Mouse (Mus musculus) ES-E14 (cell line): ENCODE results near the gene Wdr66. TPM values are rescaled to one million over a fixed set of nuclear protein-coding genes. Genes with fewer than 3 reads are reported as not detected.

Source experiments
- DNase-seq: peaks from one replicate; pipeline ENCODE4 v3.0.0-alpha.2; 2013; ENCODE audit warnings: low read depth, low spot score
- H3K27ac ChIP-seq: 2 replicates; pipeline ENCODE4 v1.5.1; 2012; ENCODE audit warnings: low read depth, mild to moderate bottlenecking, low read length, moderate library complexity, mixed read lengths; ENCODE audit not compliant: poor library complexity, insufficient read depth, severe bottlenecking
- H3K36me3 ChIP-seq: 2 replicates; pipeline ENCODE4 v1.6.1; 2012; ENCODE audit warnings: mild to moderate bottlenecking, low read length, moderate library complexity, mixed read lengths; ENCODE audit not compliant: control insufficient read depth, poor library complexity, insufficient read depth, severe bottlenecking
- H3K4me1 ChIP-seq, 2 experiments: fragments of 150-350 bp in 1 of 2; sonication (generic) in 1 of 2; 2 replicates each; pipeline ENCODE4 v1.6.1; 2012; ENCODE audit warnings: low read length in 2 of 2, mild to moderate bottlenecking in 1 of 2, mixed read lengths in 1 of 2; ENCODE audit not compliant: control insufficient read depth in 2 of 2, insufficient read depth in 2 of 2, poor library complexity in 1 of 2
- H3K4me3 ChIP-seq, 2 experiments: fragments of 150-350 bp in 1 of 2; sonication (generic) in 1 of 2; 2 replicates each; pipeline ENCODE4 v1.5.1; 2012; ENCODE audit warnings: low read length in 2 of 2, low read depth in 1 of 2, mild to moderate bottlenecking in 1 of 2, mixed read lengths in 1 of 2; ENCODE audit not compliant: insufficient read depth in 1 of 2, poor library complexity in 1 of 2, severe bottlenecking in 1 of 2
- H3K9ac ChIP-seq: 2 replicates; pipeline ENCODE4 v1.6.1; 2012; ENCODE audit warnings: low read depth, mild to moderate bottlenecking, low read length, mixed read lengths; ENCODE audit not compliant: poor library complexity, insufficient read depth, severe bottlenecking
- H3K9me3 ChIP-seq: fragments of 150-350 bp; sonication (generic); 2 replicates; pipeline ENCODE4 v1.6.1; 2012; ENCODE audit warnings: low read depth, mild to moderate bottlenecking, low read length; ENCODE audit not compliant: control insufficient read depth, insufficient read depth
- CHD2 ChIP-seq: IDR thresholded peaks from 2 replicates; pipeline ENCODE4 v1.6.1; 2014; ENCODE audit warnings: mild to moderate bottlenecking, low read depth, low read length, inconsistent platforms
- HCFC1 ChIP-seq: IDR thresholded peaks from 2 replicates; pipeline ENCODE4 v1.6.1; 2012; ENCODE audit warnings: low read length, inconsistent platforms, borderline replicate concordance; ENCODE audit not compliant: insufficient read depth
- MAFK ChIP-seq: IDR thresholded peaks from 2 replicates; pipeline ENCODE4 v1.6.1; 2014; ENCODE audit warnings: mild to moderate bottlenecking, low read depth, low read length, inconsistent platforms; ENCODE audit not compliant: insufficient read depth
- ZC3H11A ChIP-seq: IDR thresholded peaks from 2 replicates; pipeline ENCODE4 v1.6.1; 2012; ENCODE audit warnings: low read depth, mild to moderate bottlenecking, inconsistent platforms, low read length, borderline replicate concordance
- ZNF384 ChIP-seq: IDR thresholded peaks from 2 replicates; pipeline ENCODE4 v1.6.1; 2012; ENCODE audit warnings: low read depth, low read length, inconsistent platforms
- in situ Hi-C, 2 experiments: fragments of 600-800 bp; cut with MboI; formaldehyde crosslinking; loops; one replicate each; pipeline ENCODE4 v1.15.1; 2025; ENCODE audit warnings: low sequenced_read_pairs in 2 of 2, inconsistent platforms in 1 of 2; ENCODE audit not compliant: unreplicated experiment in 2 of 2
- total RNA-seq: library from RNA; depleted of rRNA; stranded (reverse); fragments of 300-350 nt; gene quantifications from 2 replicates; pipeline ENCODE4 v1.2.3, GENCODE M21; 2012

Wdr66 gene
- total RNA-seq, 1 experiment, result 0.36 TPM

GRCm38 (mm10) chr5:123268477-123269474 lies 16.9 kb downstream of the Wdr66 start:
- in situ Hi-C loops, result no loop called here

GRCm38 (mm10) chr5:123270917-123271316 lies 19.0 kb downstream of the Wdr66 start:
- Histone ChIP-seq H3K4me3 (no peak overlapping the region), H3K9ac (no peak overlapping the region), H3K9me3 (no peaks in the 10 kb centered on the region), H3K27ac (no peak overlapping the region), H3K36me3 (no peaks in the 10 kb centered on the region), H3K4me1 (peaks cover 0 to 2% of the 10 kb centered on the region in 2 experiments; a peak in 1 of 4 replicates)
- no peak for DNase-seq
- TF ChIP-seq MAFK (no peak), ZC3H11A (no peak), CHD2 (no peak), ZNF384 (no peak), HCFC1 (no peak)
- in situ Hi-C loops, result no loop called here

More at GRCm38 (mm10) chr5:123268477-123269474, 16.9 kb downstream of the Wdr66 start:
- TF ChIP-seq CHD2 (no peak), ZNF384 (no peak), MAFK (no peak), HCFC1 (no peak), ZC3H11A (no peak)
- no peak overlapping the region for H3K9ac ChIP-seq
- no peak for DNase-seq
- H3K9me3 ChIP-seq, result no peaks in the 10 kb centered on the region
- H3K27ac ChIP-seq, result no peak overlapping the region
- H3K4me1 ChIP-seq, result no peaks in the 10 kb centered on the region
- no peaks in the 10 kb centered on the region for H3K36me3 ChIP-seq
- no peak overlapping the region for H3K4me3 ChIP-seq

DNA sequence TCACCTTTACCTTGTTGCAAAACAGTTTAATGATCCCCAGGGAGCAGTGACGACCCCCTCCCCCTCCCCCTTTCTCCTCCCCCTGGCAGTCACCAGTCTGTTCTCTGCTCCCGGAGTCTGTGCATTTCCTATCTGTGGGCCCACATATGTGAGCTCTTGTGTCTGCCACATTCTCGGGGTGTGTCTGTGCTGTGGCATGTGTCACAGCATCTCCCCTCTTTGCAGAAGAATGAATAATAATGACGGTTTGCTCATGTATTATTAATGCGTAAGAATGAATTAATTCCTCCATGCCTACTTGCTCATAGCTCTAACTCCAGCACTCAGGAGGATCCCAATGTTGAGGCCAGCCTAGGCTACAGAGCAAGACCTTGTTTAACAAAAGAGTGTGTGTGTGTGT lies 21.0 kb downstream of the Wdr66 start:
- no peak overlapping the region for H3K4me3 ChIP-seq
- H3K27ac ChIP-seq, result no peak overlapping the region
- peaks cover 0 to 9% of the 10 kb centered on the region in 2 experiments; a peak in 1 of 4 replicates for H3K4me1 ChIP-seq
- no peak overlapping the region for H3K9ac ChIP-seq
- in situ Hi-C loops, result no loop called here
- no peaks in the 10 kb centered on the region for H3K36me3 ChIP-seq
- no peaks in the 10 kb centered on the region for H3K9me3 ChIP-seq
- no peak for DNase-seq
- TF ChIP-seq ZNF384 (no peak), HCFC1 (no peak), CHD2 (no peak), ZC3H11A (no peak), MAFK (no peak)

DNA sequence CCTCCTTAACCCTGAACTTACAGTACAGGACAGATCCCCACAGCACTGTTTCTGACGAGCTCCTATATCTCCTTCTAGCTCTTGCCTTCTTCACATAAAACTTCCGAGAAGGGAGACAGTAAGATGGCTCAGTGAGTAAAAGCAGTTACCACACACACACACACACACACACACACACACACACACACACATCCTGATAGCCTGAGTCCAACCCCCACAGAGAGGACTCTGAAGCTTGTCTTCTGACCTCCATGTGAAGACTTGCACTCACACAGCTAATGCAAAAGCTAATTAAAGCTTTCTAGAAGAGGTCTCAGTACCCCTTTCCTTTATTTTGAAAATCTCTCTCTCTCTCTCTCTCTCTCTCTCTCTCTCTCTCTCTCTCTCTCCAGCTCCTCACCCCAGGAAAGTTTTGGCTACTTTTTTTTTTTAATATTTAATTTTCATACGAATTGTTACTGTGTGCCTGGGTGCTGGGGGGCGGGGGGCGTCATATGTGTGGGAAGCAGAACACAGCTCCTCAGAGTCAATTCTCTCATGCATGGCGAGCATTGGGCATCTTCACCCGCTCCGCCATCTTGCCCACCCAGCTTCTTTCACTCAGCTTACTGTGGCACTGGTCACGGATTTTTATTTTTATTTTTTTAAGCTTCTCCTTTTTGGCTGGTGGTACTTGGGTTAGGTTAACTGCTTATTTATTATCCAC lies 24.9 kb downstream of the Wdr66 start:
- in situ Hi-C loops, result no loop called here
- DNase-seq, result no peak
- H3K4me1 ChIP-seq, result peaks cover 0 to 11% of the 10 kb centered on the region in 2 experiments; a peak in 2 of 4 replicates
- no peak overlapping the region for H3K4me3 ChIP-seq
- no peaks in the 10 kb centered on the region for H3K36me3 ChIP-seq
- no peak overlapping the region for H3K9ac ChIP-seq
- TF ChIP-seq ZC3H11A (no peak), HCFC1 (no peak), MAFK (no peak), ZNF384 (no peak), CHD2 (no peak)
- no peaks in the 10 kb centered on the region for H3K9me3 ChIP-seq
- H3K27ac ChIP-seq, result no peak overlapping the region
